Mouse (Mus musculus): ENCODE measurements around the gene Mrps27. TPM values are rescaled to one million over a fixed set of nuclear protein-coding genes. Genes with fewer than 3 reads are reported as not detected.

Gene Mrps27
- polyA plus RNA-seq, 1 experiment from 2014 or later: 29.9 TPM

DNA sequence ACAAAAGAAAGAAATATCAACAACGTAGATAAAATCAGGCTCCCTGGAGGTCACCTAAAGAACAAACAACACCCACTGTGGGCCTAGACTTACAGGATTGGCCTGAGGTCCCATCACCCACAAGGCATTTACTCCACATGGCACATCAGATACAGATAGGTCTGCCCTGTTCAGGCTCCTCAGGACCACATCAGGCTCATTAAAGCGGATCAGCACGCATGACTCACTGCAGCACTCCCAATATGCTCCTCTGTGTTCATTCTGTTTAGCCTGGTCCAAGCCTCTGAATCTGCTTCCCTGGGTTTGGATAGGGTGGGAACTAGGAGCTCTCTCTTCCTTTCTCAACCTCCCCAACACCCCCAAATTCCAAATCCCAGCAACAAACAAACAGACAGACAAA is 107.9 kb downstream of the Mrps27 start:
- no peaks in the 10 kb centered on the region for H3K27me3 ChIP-seq (ENCODE audit: control insufficient read depth, insufficient read depth, low read length)
- no peak overlapping the region for H3K9ac ChIP-seq (ENCODE audit: low read length)
- H3K4me1 ChIP-seq (replicated peaks; ENCODE audit: control insufficient read depth, insufficient read depth): no peaks in the 10 kb centered on the region
- H3K27ac ChIP-seq (replicated peaks): no peak overlapping the region
- H3K4me2 ChIP-seq (replicated peaks; ENCODE audit: low read depth): no peak overlapping the region
- no peaks in the 10 kb centered on the region for H3K36me3 ChIP-seq (ENCODE audit: control insufficient read depth, insufficient read depth, low read length)
- H3K4me3 ChIP-seq (ENCODE audit: low read depth, low read length): no peak overlapping the region
- DNase-seq (ENCODE audit: low spot score): no peak
- TF ChIP-seq CTCF (IDR thresholded peaks at IDR 0.05; ENCODE audit: low read depth): no peak
- no peak for TF ChIP-seq EP300 (optimal IDR thresholded peaks at IDR 0.05)
- WGBS: 79% methylated on average over 3 of the region's 3 CpGs
- ATAC-seq (ENCODE audit: low FRiP score, low TSS enrichment): no peak
- no peaks in the 10 kb centered on the region for H3K9me3 ChIP-seq (ENCODE audit: control insufficient read depth, low read length)

DNA sequence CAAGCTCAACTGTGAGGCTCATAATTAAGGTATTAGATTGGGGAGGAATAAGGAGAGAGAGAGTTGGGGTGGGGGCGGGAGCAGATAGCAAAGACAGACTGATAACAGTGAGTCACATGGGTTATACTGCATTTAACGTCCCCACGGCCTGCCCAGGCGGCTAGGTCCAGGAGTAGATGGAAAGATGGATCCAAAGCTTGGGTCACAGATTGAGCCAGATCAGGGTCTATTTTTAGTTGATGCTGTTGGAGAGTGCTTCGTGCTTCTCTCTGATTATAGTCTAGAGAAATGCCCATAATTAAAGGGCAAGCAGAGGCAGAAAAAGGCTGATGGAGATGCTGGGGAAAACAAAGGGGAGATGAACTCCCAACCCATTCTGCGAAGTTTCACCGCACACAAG is 110.4 kb downstream of the Mrps27 start:
- Histone ChIP-seq H3K4me2 (replicated peaks; ENCODE audit: low read depth) (no peak overlapping the region), H3K36me3 (ENCODE audit: control insufficient read depth, insufficient read depth, low read length) (no peaks in the 10 kb centered on the region), H3K4me3 (ENCODE audit: low read depth, low read length) (no peak overlapping the region), H3K9ac (ENCODE audit: low read length) (no peak overlapping the region), H3K9me3 (ENCODE audit: control insufficient read depth, low read length) (no peaks in the 10 kb centered on the region), H3K4me1 (replicated peaks; ENCODE audit: control insufficient read depth, insufficient read depth) (no peaks in the 10 kb centered on the region), H3K27ac (replicated peaks) (no peak overlapping the region), H3K27me3 (ENCODE audit: control insufficient read depth, insufficient read depth, low read length) (no peaks in the 10 kb centered on the region)
- DNase-seq (ENCODE audit: low spot score): no peak
- TF ChIP-seq EP300 (optimal IDR thresholded peaks at IDR 0.05) (no peak), CTCF (IDR thresholded peaks at IDR 0.05; ENCODE audit: low read depth) (no peak)
- 84% methylated on average over 7 of the region's 7 CpGs for WGBS
- no peak for ATAC-seq (ENCODE audit: low FRiP score, low TSS enrichment)

DNA sequence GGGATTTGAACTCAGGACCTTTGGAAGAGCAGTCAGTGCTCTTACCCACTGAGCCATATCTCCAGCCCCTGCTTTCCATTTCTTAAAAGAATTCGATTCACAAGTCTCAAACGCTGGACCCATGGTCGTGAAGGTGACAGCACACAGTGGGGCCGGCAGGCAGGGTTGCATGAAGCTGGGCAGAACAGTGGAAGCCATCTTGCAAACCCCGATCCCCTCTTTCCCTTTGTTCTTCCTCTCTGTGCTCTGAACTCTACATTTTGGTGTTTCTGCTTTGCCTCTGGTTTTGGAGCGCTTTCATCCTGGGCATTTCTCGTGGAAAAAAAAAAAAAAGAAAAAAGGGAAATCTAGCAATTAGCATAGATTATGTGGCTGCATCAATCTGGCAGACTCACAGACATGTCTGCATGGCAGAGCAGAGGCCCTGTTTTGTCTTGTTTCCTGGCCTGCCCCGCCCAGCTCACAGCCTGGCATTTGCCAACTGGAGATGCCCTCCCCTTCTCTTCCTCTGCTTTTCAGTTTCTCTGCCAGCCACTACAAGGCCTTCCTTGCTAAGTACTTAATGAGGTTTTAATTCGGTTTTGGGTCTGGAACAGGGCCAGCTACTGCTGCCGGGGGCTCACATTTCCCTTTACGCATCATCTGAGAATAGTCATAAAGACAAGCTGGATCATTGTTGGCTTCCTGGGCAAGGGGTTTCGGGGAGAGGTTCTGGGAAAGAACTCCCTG is 114.2 kb downstream of the Mrps27 start:
- Histone ChIP-seq H3K4me2 (replicated peaks; ENCODE audit: low read depth) (no peak overlapping the region), H3K9ac (ENCODE audit: low read length) (no peak overlapping the region), H3K36me3 (ENCODE audit: control insufficient read depth, insufficient read depth, low read length) (0 out of 2 replicates have a peak, but pooled peaks cover 2% of the 10 kb centered on the region), H3K27ac (replicated peaks) (no peak overlapping the region), H3K9me3 (ENCODE audit: control insufficient read depth, low read length) (no peaks in the 10 kb centered on the region), H3K27me3 (ENCODE audit: control insufficient read depth, insufficient read depth, low read length) (no peaks in the 10 kb centered on the region), H3K4me1 (replicated peaks; ENCODE audit: control insufficient read depth, insufficient read depth) (no peaks in the 10 kb centered on the region), H3K4me3 (ENCODE audit: low read depth, low read length) (no peak overlapping the region)
- peak; percentile 51; the same call in 1 of the 2 replicates for ATAC-seq (ENCODE audit: low FRiP score, low TSS enrichment)
- DNase-seq (ENCODE audit: low spot score): peak; percentile 34
- TF ChIP-seq EP300 (optimal IDR thresholded peaks at IDR 0.05) (peak; percentile 45), CTCF (IDR thresholded peaks at IDR 0.05; ENCODE audit: low read depth) (no peak)
- 66% methylated on average over 12 of the region's 12 CpGs for WGBS

DNA sequence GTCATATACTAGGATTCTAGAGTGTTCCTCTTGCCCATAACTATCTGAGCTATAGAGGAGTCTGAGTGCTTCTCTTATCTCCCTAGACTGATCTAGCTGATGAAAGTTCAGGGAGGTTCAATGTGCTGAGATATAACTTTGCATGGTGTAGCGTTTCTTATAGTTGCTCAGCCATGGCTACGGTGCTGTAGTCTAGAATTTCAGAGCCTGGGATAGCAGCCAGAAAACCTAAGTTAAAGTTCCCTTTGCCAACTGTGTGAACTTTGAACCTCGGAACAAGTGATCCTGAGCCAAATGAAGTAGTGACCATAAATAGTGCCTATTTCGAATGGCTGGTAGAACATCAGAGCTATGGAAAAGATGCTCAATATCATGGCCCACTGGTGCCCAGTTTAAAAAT is 115.0 kb downstream of the Mrps27 start:
- WGBS: 66% methylated on average over 4 of the region's 4 CpGs
- DNase-seq (ENCODE audit: low spot score): no peak
- no peaks in the 10 kb centered on the region for H3K9me3 ChIP-seq (ENCODE audit: control insufficient read depth, low read length)
- H3K27ac ChIP-seq (replicated peaks): no peak overlapping the region
- no peak for ATAC-seq (ENCODE audit: low FRiP score, low TSS enrichment)
- no peak overlapping the region for H3K4me2 ChIP-seq (replicated peaks; ENCODE audit: low read depth)
- H3K4me3 ChIP-seq (ENCODE audit: low read depth, low read length): no peak overlapping the region
- no peak for TF ChIP-seq EP300 (optimal IDR thresholded peaks at IDR 0.05)
- no peak for TF ChIP-seq CTCF (IDR thresholded peaks at IDR 0.05; ENCODE audit: low read depth)
- no peaks in the 10 kb centered on the region for H3K4me1 ChIP-seq (replicated peaks; ENCODE audit: control insufficient read depth, insufficient read depth)
- H3K36me3 ChIP-seq (ENCODE audit: control insufficient read depth, insufficient read depth, low read length): 0 out of 2 replicates have a peak, but pooled peaks cover 2% of the 10 kb centered on the region
- H3K27me3 ChIP-seq (ENCODE audit: control insufficient read depth, insufficient read depth, low read length): no peaks in the 10 kb centered on the region
- H3K9ac ChIP-seq (ENCODE audit: low read length): no peak overlapping the region

GRCm38 (mm10) chr13:99461886-99462285 is 117.3 kb downstream of the Mrps27 start:
- H3K9ac ChIP-seq (ENCODE audit: low read length): no peak overlapping the region

DNA sequence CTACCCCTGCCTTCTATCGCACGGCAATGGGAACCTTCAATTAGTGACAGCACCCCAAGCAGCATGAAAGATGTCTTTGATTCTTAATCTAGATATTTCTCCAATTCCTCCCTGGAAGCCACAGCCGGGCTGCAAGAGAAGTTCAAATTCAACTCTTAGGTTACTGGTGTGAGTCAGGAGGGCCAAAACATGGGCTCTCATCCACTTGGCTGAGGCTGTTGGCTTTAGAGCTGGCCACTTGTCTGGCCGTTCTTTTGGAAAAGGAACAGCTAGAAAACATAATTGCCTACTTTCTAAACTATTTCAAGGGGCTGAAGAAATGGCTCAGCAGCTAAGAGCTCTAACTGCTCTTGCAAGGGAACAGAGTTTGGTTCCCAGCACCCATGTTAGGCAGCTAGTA is 120.0 kb downstream of the Mrps27 start:
- ATAC-seq (ENCODE audit: low FRiP score, low TSS enrichment): no peak
- no peak overlapping the region for H3K27ac ChIP-seq (replicated peaks)
- H3K9me3 ChIP-seq (ENCODE audit: control insufficient read depth, low read length): no peaks in the 10 kb centered on the region
- 0 out of 2 replicates have a peak, but pooled peaks cover 3% of the 10 kb centered on the region for H3K4me1 ChIP-seq (replicated peaks; ENCODE audit: control insufficient read depth, insufficient read depth)
- no peak for DNase-seq (ENCODE audit: low spot score)
- no peak overlapping the region for H3K9ac ChIP-seq (ENCODE audit: low read length)
- no peaks in the 10 kb centered on the region for H3K27me3 ChIP-seq (ENCODE audit: control insufficient read depth, insufficient read depth, low read length)
- H3K4me2 ChIP-seq (replicated peaks; ENCODE audit: low read depth): no peak overlapping the region
- TF ChIP-seq EP300 (optimal IDR thresholded peaks at IDR 0.05): no peak
- TF ChIP-seq CTCF (IDR thresholded peaks at IDR 0.05; ENCODE audit: low read depth): no peak
- 52% methylated on average over 4 of the region's 4 CpGs for WGBS
- H3K4me3 ChIP-seq (ENCODE audit: low read depth, low read length): no peak overlapping the region
- 0 out of 2 replicates have a peak, but pooled peaks cover 2% of the 10 kb centered on the region for H3K36me3 ChIP-seq (ENCODE audit: control insufficient read depth, insufficient read depth, low read length)

More at GRCm38 (mm10) chr13:99461886-99462285, 117.3 kb downstream of the Mrps27 start:
- 92% methylated on average over 4 of the region's 4 CpGs for WGBS
- DNase-seq (ENCODE audit: low spot score) (no peak), ATAC-seq (ENCODE audit: low FRiP score, low TSS enrichment) (no peak)
- Histone ChIP-seq H3K36me3 (ENCODE audit: control insufficient read depth, insufficient read depth, low read length) (0 out of 2 replicates have a peak, but pooled peaks cover 2% of the 10 kb centered on the region), H3K4me3 (ENCODE audit: low read depth, low read length) (no peak overlapping the region), H3K27me3 (ENCODE audit: control insufficient read depth, insufficient read depth, low read length) (no peaks in the 10 kb centered on the region), H3K27ac (replicated peaks) (no peak overlapping the region), H3K4me2 (replicated peaks; ENCODE audit: low read depth) (no peak overlapping the region), H3K9me3 (ENCODE audit: control insufficient read depth, low read length) (no peaks in the 10 kb centered on the region), H3K4me1 (replicated peaks; ENCODE audit: control insufficient read depth, insufficient read depth) (no peaks in the 10 kb centered on the region)
- no peak for TF ChIP-seq CTCF (IDR thresholded peaks at IDR 0.05; ENCODE audit: low read depth)

Other genes with a start within 250 kb of the Mrps27 start
- gene Zfp366, start 160.0 kb upstream of the Mrps27 start, polyA plus RNA-seq (2015; fragmentation: Nextera tagmentation; extraction: Ambion mirVana): 0.25 and 0.33 TPM in 2 replicates
- gene Ptcd2, start 81 bp upstream of the Mrps27 start, polyA plus RNA-seq (2015; fragmentation: Nextera tagmentation; extraction: Ambion mirVana): 30.1 and 31.0 TPM in 2 replicates
- 54.1 and 63.8 TPM in 2 replicates for gene Map1b, start 171.8 kb downstream of the Mrps27 start, polyA plus RNA-seq (2015; fragmentation: Nextera tagmentation; extraction: Ambion mirVana)

All from stomach, postnatal 0 days (tissue).